Mouse (Mus musculus): ENCODE measurements around the gene Slc25a28.

DNA sequence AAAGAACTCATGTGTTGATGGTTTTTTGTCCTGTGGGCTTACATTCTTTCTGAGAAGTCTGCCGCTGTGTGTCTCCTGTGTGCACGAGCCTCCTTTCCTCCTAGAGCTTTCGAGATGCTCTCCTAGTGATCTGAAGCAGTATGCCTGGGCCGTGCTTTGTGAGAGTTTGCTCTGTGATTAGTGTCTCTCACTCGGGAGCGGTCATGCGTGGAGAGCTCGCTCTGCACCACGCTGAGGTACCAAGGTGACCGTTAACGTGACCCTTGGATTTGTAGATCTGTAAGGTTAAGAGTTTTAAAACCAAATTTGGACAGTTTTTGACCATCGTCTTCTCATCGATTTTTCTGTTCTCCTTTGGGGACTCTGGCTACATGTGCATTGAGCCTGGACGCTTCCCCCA lies 18.1 kb upstream of the Slc25a28 start:
- TF ChIP-seq CTCF (IDR thresholded peaks at IDR 0.05; ENCODE audit: low read depth) (no peak), EP300 (optimal IDR thresholded peaks at IDR 0.05) (no peak)

Data from stomach, postnatal 0 days (tissue).